Mouse (Mus musculus) liver, adult 2 months (tissue): ENCODE measurements around the gene Dennd4a.

Source experiments
- CTCF ChIP-seq: fragments of 200-500 bp; IDR thresholded peaks from 2 replicates; pipeline ENCODE4 v1.5.1; 2011; ENCODE audit warnings: low read depth, low read length, control low read depth
- POLR2A ChIP-seq: fragments of 200-500 bp; IDR thresholded peaks from 2 replicates; pipeline ENCODE4 v1.6.1; 2011; ENCODE audit warnings: low read length, control low read depth; ENCODE audit not compliant: insufficient read depth; ENCODE audit errors: extremely low read depth

DNA sequence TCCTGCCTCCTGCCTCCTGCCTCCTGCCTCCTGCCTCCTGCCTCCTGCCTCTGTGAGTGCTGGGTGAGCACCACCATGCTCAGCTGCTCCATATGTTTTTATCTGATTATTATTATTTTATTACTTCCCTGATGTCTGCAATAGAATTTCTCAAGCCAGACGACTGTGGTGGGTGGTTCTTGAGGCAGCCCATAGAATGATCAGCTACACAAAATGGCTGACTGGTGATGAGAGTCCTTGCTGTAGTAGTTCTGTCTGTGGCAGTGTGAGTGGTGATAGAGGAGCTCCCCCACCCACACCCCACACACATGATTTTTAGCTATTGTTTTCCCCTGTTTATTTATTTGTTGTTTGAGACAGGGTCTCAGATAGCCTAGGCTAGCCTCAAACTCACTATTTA is 43.3 kb upstream of the Dennd4a start:
- no peak for TF ChIP-seq CTCF
- no peak for TF ChIP-seq POLR2A
